In the genomic region with DNA sequence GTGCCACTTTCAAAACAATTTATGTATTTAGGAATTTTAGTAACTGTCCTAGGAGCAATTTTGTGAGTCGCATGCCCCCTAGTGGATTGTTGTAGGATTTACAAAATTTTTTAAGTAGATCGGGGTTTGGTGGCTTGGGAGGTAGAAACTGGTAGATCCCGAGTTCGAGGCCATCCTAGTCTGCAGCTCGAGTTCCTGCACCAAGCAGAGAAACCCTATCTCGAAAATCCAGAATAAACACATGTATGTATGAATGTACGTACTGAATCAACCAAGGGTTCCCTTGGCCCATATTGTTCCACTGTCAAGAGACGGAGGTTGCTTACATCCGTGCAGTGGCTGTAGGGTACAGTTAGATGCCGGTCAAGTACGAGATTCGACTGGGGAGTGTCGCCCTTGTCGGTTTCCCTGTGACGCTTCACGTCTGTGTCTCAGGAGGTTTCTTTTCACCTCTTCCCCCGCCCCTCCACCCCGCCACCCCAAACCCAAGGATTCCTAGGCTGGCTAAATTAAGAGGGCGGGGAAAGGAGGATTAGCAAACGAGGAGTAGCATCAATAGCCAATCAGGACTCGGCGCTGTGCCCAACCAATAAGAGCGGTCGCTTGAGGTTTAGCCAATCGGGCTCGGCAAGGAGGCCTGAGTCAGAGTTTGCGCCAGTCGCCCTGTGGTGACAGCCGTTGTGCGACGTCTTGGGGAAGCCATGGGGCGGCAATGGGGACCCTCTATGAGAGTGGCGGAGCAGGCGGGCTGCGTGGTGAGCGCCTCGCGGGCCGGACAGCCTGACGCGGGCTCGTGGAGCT, we compare ENCODE assay signal across 8 mouse cellular contexts. TPM values are rescaled to one million over a fixed set of nuclear protein-coding genes. Genes with fewer than 3 reads are reported as not detected.
DNase-seq lines count a peak whose midpoint lies in the region; ATAC-seq lines count a peak whose summit lies in the region.

Gene Tysnd1 (plus strand): TSS at position 645 of the 801 bp plus-strand sequence.

- H3K9ac ChIP-seq in hindbrain, embryonic 15.5 days = peak within 1 kb of the TSS; percentile 80

- no peaks in the 10 kb centered on the region for H3K9me3 ChIP-seq in hindbrain, embryonic 15.5 days

- DNase-seq in T-cell, adult 2 months (ENCODE audit: low spot score) = peak; percentile 93
- peak; percentile 99 for DNase-seq in cerebellum, postnatal 36 days
- DNase-seq in frontal cortex, postnatal 36 days (ENCODE audit: low spot score in 2 of 2) = peak; percentile 97 to 98
- DNase-seq in left cerebral cortex, adult 11 months (ENCODE audit: low spot score) = peak; percentile 94
- DNase-seq in lung, postnatal 4 days = peak; percentile 97 to 98
- peak; percentile 94 for DNase-seq in retina, postnatal 7 days (ENCODE audit: low read depth, low spot score)
- peak; percentile 89 for DNase-seq in urinary bladder, adult 2 months (ENCODE audit: low spot score)

- H3K27me3 ChIP-seq in hindbrain, embryonic 15.5 days = no peaks in the 10 kb centered on the region

- peak within 1 kb of the TSS; percentile 100 for H3K4me2 ChIP-seq in hindbrain, embryonic 15.5 days

- H3K4me3 ChIP-seq in hindbrain, embryonic 15.5 days = peak within 1 kb of the TSS; percentile 74

- peaks cover 31% of the 10 kb centered on the region for H3K36me3 ChIP-seq in hindbrain, embryonic 15.5 days

- peak; percentile 97 for ATAC-seq in hindbrain, embryonic 15.5 days (ENCODE audit: low FRiP score, low read depth)

- H3K27ac ChIP-seq in hindbrain, embryonic 15.5 days (replicated peaks) = peak within 1 kb of the TSS; percentile 75

- peaks cover 21% of the 10 kb centered on the region for H3K4me1 ChIP-seq in hindbrain, embryonic 15.5 days (replicated peaks)

- under 1% methylated on average over 42 of the region's 42 CpGs for WGBS in hindbrain, embryonic 15.5 days

RNA-seq across cellular contexts. Expression of gene Tysnd1, which starts in this region (rescaled TPM):
- polyA plus RNA-seq in hindbrain, embryonic 15.5 days (2015; fragmentation: Nextera tagmentation; extraction: Ambion mirVana) = 32.8 and 37.1 TPM in 2 replicates
- polyA plus RNA-seq in urinary bladder, adult 2 months (2012; rRNA removed) = 25.6 and 25.8 TPM in 2 replicates

Comparison
In these comparisons a context has a peak if more than half of its experiments do, and no peak if none do; other contexts are left out.
1. Peak in every context shown above with its lines: DNase-seq, ATAC-seq, H3K4me3 ChIP-seq and H3K27ac ChIP-seq.